Mouse (Mus musculus): ENCODE data around the gene Arhgdig. TPM values are rescaled to one million over a fixed set of nuclear protein-coding genes. Genes with fewer than 3 reads are reported as not detected.

Arhgdig gene
- total and polyA plus RNA-seq, 3 experiments: 0.60 to 10.3 TPM; not detected in 1

DNA sequence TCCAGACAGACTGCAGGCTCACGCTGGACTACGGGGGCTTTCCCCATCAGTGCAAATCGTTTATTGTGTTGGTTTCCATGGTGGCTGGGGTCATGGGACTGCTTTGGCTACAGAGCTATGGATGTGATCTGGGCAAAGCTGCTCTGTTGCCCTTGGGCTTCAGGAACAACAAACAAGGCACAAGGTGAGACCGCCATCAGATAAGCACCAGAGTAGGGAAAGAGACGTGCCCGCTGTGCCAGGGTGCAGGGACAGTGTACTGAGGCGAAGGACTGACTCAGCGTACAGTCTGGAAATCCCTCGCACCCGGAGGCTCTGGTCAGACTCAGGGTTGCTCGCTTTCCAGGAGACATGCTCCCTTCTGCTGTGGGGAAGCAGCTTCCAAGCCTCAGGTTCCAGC lies 5.1 kb upstream of the Arhgdig start:
- TF ChIP-seq KAT2A (IDR thresholded peaks at IDR 0.05; ENCODE audit: insufficient replicate concordance, low read length) (no peak), ELF1 (IDR thresholded peaks at IDR 0.05; ENCODE audit: low read depth, low read length) (no peak), SIN3A (IDR thresholded peaks at IDR 0.05; ENCODE audit: low read length) (no peak), CHD2 (IDR thresholded peaks at IDR 0.05; ENCODE audit: low read length) (no peak), TBP (conservative IDR thresholded peaks at IDR 0.05; ENCODE audit: low read depth, low read length) (no peak), MEF2A (IDR thresholded peaks at IDR 0.05; ENCODE audit: borderline replicate concordance, low read depth, low read length) (no peak), RCOR1 (conservative IDR thresholded peaks at IDR 0.05; ENCODE audit: low read depth, low read length) (no peak), JUN (IDR thresholded peaks at IDR 0.05; ENCODE audit: insufficient read depth, low read depth, low read length) (no peak), USF1 (IDR thresholded peaks at IDR 0.05; ENCODE audit: low read depth, low read length) (no peak), POLR2AphosphoS2 (IDR thresholded peaks at IDR 0.05; ENCODE audit: low read depth, low read length) (no peak)
- H3K9me3 ChIP-seq (replicated peaks; ENCODE audit: low read length): no peaks in the 10 kb centered on the region
- no peaks in the 10 kb centered on the region for H3K79me2 ChIP-seq (replicated peaks; ENCODE audit: control insufficient read depth, extremely low read depth, insufficient read depth, poor library complexity, severe bottlenecking)
- dilution Hi-C loops (cut with MboI; ENCODE audit: extremely low pct_ligation_motif_present, extremely low pct_unique_long_range_greater_than_20kb, low sequenced_read_pairs): no loop called here
- in situ Hi-C loops (cut with MboI; ENCODE audit: low pct_ligation_motif_present, low pct_unique_long_range_greater_than_20kb, low sequenced_read_pairs): no loop called here
- no peaks in the 10 kb centered on the region for H3K4me1 ChIP-seq (ENCODE audit: control insufficient read depth in 1 of 2, insufficient read depth in 2 of 2)
- no peak overlapping the region for H3K9ac ChIP-seq (ENCODE audit: insufficient read depth, low read depth)
- peaks cover 7% of the 10 kb centered on the region for H3K27me3 ChIP-seq (replicated peaks)
- no peak overlapping the region for H3K4me2 ChIP-seq (ENCODE audit: insufficient read depth, low read depth, poor library complexity, severe bottlenecking)
- peaks cover 0 to 23% of the 10 kb centered on the region in 2 experiments for H3K36me3 ChIP-seq (replicated peaks in 1 of 2; ENCODE audit: control insufficient read depth in 1 of 2, insufficient read depth in 1 of 2, low read length in 1 of 2)
- no peak overlapping the region for H3K27ac ChIP-seq (ENCODE audit: insufficient read depth, low read depth)
- no peak overlapping the region for H3K4me3 ChIP-seq (replicated peaks in 1 of 3; ENCODE audit: low read depth in 2 of 3, low read length in 2 of 3, poor library complexity in 1 of 3)
- no peak for DNase-seq (ENCODE audit: extremely low read depth)

DNA sequence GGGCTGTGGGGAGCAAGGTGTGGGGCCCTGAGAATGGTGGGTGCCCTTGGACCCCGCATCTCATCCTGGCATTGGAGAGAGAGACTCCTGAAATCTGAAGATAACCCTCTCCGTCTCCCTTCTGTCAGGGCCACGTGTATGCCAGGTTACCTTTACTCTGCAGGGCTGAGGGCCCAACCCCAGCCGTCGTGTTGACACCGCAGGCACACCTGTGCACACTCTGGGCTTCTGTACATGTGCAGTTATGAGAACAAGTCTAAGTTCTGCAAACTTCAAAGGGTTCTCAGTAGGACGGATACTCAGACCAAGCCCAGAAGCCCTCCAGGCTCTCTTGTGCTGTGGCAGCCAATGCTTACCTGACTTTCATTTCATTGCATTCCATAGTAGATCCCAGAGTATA lies 4.7 kb upstream of the Arhgdig start:
- no peaks in the 10 kb centered on the region for H3K79me2 ChIP-seq (replicated peaks; ENCODE audit: control insufficient read depth, extremely low read depth, insufficient read depth, poor library complexity, severe bottlenecking)
- peaks cover 11% of the 10 kb centered on the region for H3K27me3 ChIP-seq (replicated peaks)
- in situ Hi-C loops (cut with MboI; ENCODE audit: low pct_ligation_motif_present, low pct_unique_long_range_greater_than_20kb, low sequenced_read_pairs): no loop called here
- H3K9me3 ChIP-seq (replicated peaks; ENCODE audit: low read length): no peaks in the 10 kb centered on the region
- no peak overlapping the region for H3K27ac ChIP-seq (ENCODE audit: insufficient read depth, low read depth)
- no peak overlapping the region for H3K9ac ChIP-seq (ENCODE audit: insufficient read depth, low read depth)
- no peaks in the 10 kb centered on the region for H3K4me1 ChIP-seq (ENCODE audit: control insufficient read depth in 1 of 2, insufficient read depth in 2 of 2)
- no peak overlapping the region for H3K4me2 ChIP-seq (ENCODE audit: insufficient read depth, low read depth, poor library complexity, severe bottlenecking)
- no peak overlapping the region for H3K4me3 ChIP-seq (replicated peaks in 1 of 3; ENCODE audit: low read depth in 2 of 3, low read length in 2 of 3, poor library complexity in 1 of 3)
- H3K36me3 ChIP-seq (replicated peaks in 1 of 2; ENCODE audit: control insufficient read depth in 1 of 2, insufficient read depth in 1 of 2, low read length in 1 of 2): peaks cover 0 to 21% of the 10 kb centered on the region in 2 experiments
- dilution Hi-C loops (cut with MboI; ENCODE audit: extremely low pct_ligation_motif_present, extremely low pct_unique_long_range_greater_than_20kb, low sequenced_read_pairs): no loop called here
- no peak for TF ChIP-seq MAX (IDR thresholded peaks at IDR 0.05; ENCODE audit: low read length)
- TF ChIP-seq TCF12 (IDR thresholded peaks at IDR 0.05; ENCODE audit: low read depth, low read length): no peak
- no peak for TF ChIP-seq CHD1 (IDR thresholded peaks at IDR 0.05; ENCODE audit: low read depth, low read length)
- TF ChIP-seq MEF2A (IDR thresholded peaks at IDR 0.05; ENCODE audit: borderline replicate concordance, low read depth, low read length): no peak
- no peak for TF ChIP-seq TBP (conservative IDR thresholded peaks at IDR 0.05; ENCODE audit: low read depth, low read length)
- no peak for TF ChIP-seq RCOR1 (conservative IDR thresholded peaks at IDR 0.05; ENCODE audit: low read depth, low read length)
- DNase-seq (ENCODE audit: extremely low read depth): no peak

DNA sequence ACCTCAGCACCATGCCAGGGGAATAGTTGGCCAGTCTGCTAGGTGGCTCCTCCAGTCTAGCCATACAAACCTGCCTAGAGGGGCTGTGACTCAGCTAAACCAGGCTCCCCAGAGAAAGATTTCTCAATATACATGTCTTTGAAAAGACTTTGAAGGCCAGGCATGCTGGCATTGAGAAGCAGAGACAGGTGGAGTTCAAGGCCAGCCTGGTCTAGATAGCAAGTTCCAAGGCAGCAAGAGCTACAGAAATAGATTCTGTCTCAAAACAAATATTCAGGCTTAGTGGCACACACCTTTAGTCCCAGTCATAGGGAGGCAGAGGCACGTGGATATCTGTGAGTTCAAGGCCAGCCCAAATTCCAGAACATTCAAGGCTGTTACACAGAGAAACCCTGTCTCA lies 1.2 kb downstream of the Arhgdig start:
- H3K27me3 ChIP-seq (replicated peaks): peaks cover 64% of the 10 kb centered on the region
- dilution Hi-C loops (cut with MboI; ENCODE audit: extremely low pct_ligation_motif_present, extremely low pct_unique_long_range_greater_than_20kb, low sequenced_read_pairs): no loop called here
- H3K9ac ChIP-seq (ENCODE audit: insufficient read depth, low read depth): no peak overlapping the region
- in situ Hi-C loops (cut with MboI; ENCODE audit: low pct_ligation_motif_present, low pct_unique_long_range_greater_than_20kb, low sequenced_read_pairs): no loop called here
- H3K9me3 ChIP-seq (replicated peaks; ENCODE audit: low read length): no peaks in the 10 kb centered on the region
- no peak overlapping the region for H3K4me3 ChIP-seq (replicated peaks in 1 of 3; ENCODE audit: low read depth in 2 of 3, low read length in 2 of 3, poor library complexity in 1 of 3)
- no peaks in the 10 kb centered on the region for H3K36me3 ChIP-seq (replicated peaks in 1 of 2; ENCODE audit: control insufficient read depth in 1 of 2, insufficient read depth in 1 of 2, low read length in 1 of 2)
- H3K79me2 ChIP-seq (replicated peaks; ENCODE audit: control insufficient read depth, extremely low read depth, insufficient read depth, poor library complexity, severe bottlenecking): no peaks in the 10 kb centered on the region
- H3K4me1 ChIP-seq (ENCODE audit: control insufficient read depth in 1 of 2, insufficient read depth in 2 of 2): peaks cover 5 to 10% of the 10 kb centered on the region in 2 experiments; a peak in 3 of 4 replicates
- no peak overlapping the region for H3K4me2 ChIP-seq (ENCODE audit: insufficient read depth, low read depth, poor library complexity, severe bottlenecking)
- DNase-seq (ENCODE audit: extremely low read depth): no peak
- H3K27ac ChIP-seq (ENCODE audit: insufficient read depth, low read depth): no peak overlapping the region
- no peak for TF ChIP-seq ZMIZ1 (IDR thresholded peaks at IDR 0.05; ENCODE audit: low read depth, low read length)
